Mouse (Mus musculus): ENCODE data around the gene Klc3. TPM values are rescaled to one million over a fixed set of nuclear protein-coding genes. Genes with fewer than 3 reads are reported as not detected.

The Klc3 gene
- total RNA-seq (2021) = 1 to 10 TPM; 2.4 to 4.1 TPM
- long read RNA-seq, experiment 1, partial matches to known transcripts = 1 of 2 reads
- long read RNA-seq, experiment 1, other reads (novel, unspliced or antisense) = 0 of 2 reads
- long read RNA-seq, experiment 2, partial matches to known transcripts = 2 of 7 reads
- long read RNA-seq, experiment 2, other reads (novel, unspliced or antisense) = 3 of 7 reads

- no peak for TF ChIP-seq CTCF (IDR thresholded peaks at IDR 0.05)
- intact Hi-C loops (cut with DNase I) = no loop called here
- no peak for DNase-seq (ENCODE audit: extremely low spot score in 1 of 2, low spot score in 2 of 2)
- Histone ChIP-seq H3K4me3 (peak within 1 kb of the TSS; percentile 50), H3K27ac (no peak within 1 kb of the TSS)
Measured at GRCm38 (mm10) chr7:19403731-19404296, at the start of gene Klc3. Gene Klc3, minus strand, starts transcription at chr7:19404104.

DNA sequence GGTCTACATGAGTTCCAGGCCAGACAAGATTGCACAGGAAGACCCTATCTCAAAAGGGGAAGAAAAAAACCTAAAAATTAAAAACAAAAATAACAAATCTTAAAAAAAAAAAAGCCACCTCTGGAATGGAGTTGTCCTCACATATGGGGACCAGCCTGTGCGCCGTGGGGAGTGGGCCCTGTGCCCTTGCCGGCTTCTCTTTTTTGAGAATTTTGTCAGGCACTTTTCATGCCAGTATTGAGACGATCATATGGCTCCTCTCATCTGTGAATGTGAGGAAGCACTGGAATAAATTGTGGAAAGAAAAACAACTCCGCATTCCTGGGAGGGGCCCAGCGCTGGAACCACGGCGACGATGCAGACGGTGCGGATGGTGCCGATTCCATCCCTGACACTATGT is 45.3 kb upstream of the Klc3 start:
- DNase-seq (ENCODE audit: extremely low spot score in 1 of 2, low spot score in 2 of 2) = no peak
- Histone ChIP-seq H3K27ac (no peak overlapping the region), H3K4me3 (no peak overlapping the region)
- intact Hi-C loops (cut with DNase I) = no loop called here
- no peak for TF ChIP-seq CTCF (IDR thresholded peaks at IDR 0.05)

DNA sequence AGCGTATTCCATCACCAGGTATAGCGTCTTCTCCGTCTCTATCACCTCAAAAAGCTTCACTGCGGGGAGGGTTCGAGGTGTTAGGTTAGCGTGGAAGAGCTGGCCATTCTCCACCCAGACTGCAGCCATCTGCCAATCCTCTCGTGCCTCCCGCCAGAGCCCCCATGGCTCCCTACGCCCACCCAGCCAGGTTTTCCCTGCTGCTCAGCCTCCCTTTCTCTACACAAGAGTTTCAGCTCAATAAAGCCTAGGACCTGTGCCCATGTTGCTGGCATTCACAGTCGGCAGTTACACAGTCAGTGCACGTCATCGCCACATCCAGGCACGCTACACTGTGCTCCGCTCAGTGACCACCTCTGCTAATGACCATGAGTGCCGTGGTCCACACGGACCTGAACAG is 43.8 kb upstream of the Klc3 start:
- H3K27ac ChIP-seq = no peak overlapping the region
- intact Hi-C loops (cut with DNase I) = no loop called here
- no peak for TF ChIP-seq CTCF (IDR thresholded peaks at IDR 0.05)
- no peak overlapping the region for H3K4me3 ChIP-seq
- DNase-seq (ENCODE audit: extremely low spot score in 1 of 2, low spot score in 2 of 2) = no peak

DNA sequence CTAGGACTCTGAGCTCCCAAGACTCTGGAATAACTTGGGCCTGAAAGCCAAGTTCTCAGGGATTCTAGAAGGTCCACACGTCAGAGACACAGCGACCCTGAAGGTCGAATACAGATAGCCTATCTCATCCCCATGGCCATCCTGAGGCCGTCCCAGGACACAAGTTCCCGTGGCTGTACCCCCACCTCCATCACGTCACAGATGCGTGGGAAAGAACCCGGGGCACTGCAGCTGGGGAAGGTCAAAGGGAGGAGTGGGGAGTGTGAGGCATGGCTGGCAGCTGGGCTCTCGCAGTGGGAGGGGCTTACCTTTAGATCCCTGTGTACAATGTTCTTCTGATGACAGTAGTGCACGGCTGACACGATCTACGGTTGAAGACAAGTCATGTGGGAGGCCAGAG is 40.9 kb upstream of the Klc3 start:
- Histone ChIP-seq H3K27ac (no peak overlapping the region), H3K4me3 (no peak overlapping the region)

GRCm38 (mm10) chr7:19443344-19443743 is 39.4 kb upstream of the Klc3 start:
- intact Hi-C loops (cut with DNase I) = no loop called here
- DNase-seq (ENCODE audit: extremely low spot score in 1 of 2, low spot score in 2 of 2) = peak; percentile 76 to 88
- Histone ChIP-seq H3K27ac (no peak overlapping the region), H3K4me3 (no peak overlapping the region)
- peak; percentile 97 for TF ChIP-seq CTCF (IDR thresholded peaks at IDR 0.05)

More for the DNA sequence above, 40.9 kb upstream of the Klc3 start:
- intact Hi-C loops (cut with DNase I) = no loop called here
- no peak for DNase-seq (ENCODE audit: extremely low spot score in 1 of 2, low spot score in 2 of 2)
- TF ChIP-seq CTCF (IDR thresholded peaks at IDR 0.05) = no peak

DNA sequence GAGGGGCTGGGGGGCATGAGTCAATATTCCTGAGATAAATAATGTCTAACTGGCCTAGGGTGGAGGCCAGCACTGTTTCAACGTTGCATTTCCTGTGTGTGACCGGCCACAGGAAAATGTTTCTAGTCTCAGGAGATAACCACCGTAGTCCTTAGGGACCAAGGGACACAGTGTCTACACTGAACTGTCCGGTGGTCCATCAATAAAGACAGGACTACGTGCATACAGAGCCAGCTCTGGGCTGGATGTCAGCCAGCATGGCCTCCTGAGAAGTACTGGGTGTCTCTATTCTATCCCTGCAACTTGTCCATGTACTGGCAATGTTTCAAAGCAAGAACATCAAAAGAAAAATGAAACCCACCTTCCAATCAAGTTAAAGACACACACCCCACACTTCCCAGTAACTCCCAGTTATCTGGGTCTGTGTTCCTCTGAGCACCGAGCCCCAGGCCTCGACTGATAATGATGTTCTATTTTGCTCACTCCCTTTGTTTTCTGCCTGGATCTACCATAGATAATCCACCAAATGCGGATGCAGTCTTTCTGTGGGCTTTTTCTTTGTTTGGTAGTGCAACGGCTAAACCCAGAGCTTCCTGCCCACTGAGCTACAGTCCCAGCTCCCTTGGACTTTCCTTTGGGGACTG is 37.7 kb upstream of the Klc3 start:
- no peak for DNase-seq (ENCODE audit: extremely low spot score in 1 of 2, low spot score in 2 of 2)
- H3K4me3 ChIP-seq = no peak overlapping the region
- TF ChIP-seq CTCF (IDR thresholded peaks at IDR 0.05) = no peak
- intact Hi-C loops (cut with DNase I) = no loop called here
- H3K27ac ChIP-seq = no peak overlapping the region

DNA sequence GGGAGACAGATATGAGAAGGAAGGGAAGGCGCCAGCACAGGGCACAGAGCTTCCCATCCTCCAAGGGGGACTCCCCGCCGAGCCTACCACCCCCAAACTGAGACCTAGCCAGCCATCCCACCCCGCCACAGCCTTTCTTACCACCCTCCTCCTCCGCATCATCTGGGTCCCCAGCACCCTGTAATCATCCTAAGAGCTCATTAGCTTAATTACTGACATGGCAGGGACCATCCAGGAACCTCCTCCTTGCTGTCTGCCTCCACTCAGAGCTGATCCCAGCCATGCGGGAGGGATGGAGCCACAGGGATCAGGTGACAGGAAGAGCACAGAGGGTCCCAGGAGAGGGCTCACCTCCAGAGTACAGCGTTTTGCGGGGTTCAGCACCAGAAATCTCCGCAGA is 33.1 kb upstream of the Klc3 start:
- no peak for TF ChIP-seq CTCF (IDR thresholded peaks at IDR 0.05)
- no peak for DNase-seq (ENCODE audit: extremely low spot score in 1 of 2, low spot score in 2 of 2)
- Histone ChIP-seq H3K4me3 (no peak overlapping the region), H3K27ac (no peak overlapping the region)
- intact Hi-C loops (cut with DNase I) = no loop called here

GRCm38 (mm10) chr7:19436276-19436675 is 32.4 kb upstream of the Klc3 start:
- intact Hi-C loops (cut with DNase I) = no loop called here
- no peak for TF ChIP-seq CTCF (IDR thresholded peaks at IDR 0.05)
- no peak for DNase-seq (ENCODE audit: extremely low spot score in 1 of 2, low spot score in 2 of 2)
- H3K27ac ChIP-seq = no peak overlapping the region
- no peak overlapping the region for H3K4me3 ChIP-seq

DNA sequence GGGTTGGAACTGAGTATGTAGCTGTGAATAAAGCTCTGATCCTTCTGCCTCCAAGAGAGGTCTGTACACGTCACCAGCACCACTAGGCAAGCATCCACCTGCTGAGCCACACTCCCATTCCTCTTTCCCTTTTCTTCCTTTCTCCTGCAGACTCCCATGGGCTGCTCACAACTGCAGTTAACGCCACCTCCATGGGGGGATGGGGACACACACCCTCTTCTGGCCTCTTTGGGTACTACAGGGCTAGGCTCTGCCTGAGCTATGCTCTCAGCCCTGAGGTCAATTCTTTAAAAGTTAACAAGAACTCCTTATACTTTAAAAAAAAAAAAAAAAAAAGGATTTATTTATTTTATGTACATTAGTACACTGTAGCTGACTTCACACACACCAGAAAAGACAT is 28.6 kb upstream of the Klc3 start:
- DNase-seq (ENCODE audit: extremely low spot score in 1 of 2, low spot score in 2 of 2) = no peak
- no peak overlapping the region for H3K4me3 ChIP-seq
- no peak overlapping the region for H3K27ac ChIP-seq
- peak; percentile 33 for TF ChIP-seq CTCF (IDR thresholded peaks at IDR 0.05)
- intact Hi-C loops (cut with DNase I) = no loop called here

DNA sequence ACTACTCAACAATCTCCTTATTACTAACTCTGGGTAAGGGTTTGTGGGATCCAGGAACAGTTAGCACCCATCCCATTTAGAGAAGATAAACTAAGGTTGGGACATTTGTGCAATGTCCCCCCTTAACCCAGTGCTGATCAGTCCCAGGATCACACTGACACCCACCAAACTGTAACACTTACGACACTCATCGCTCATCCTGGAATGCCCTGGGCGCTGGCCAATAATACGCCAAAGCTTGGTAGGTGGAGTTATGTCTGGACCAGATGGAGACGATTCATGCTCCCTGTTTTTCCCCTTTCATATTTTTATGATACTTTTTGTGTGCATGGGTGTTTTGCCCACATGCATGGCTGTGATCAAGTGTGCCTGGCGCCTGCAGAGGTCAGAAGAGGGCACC is 26.5 kb upstream of the Klc3 start:
- intact Hi-C loops (cut with DNase I) = no loop called here
- no peak overlapping the region for H3K27ac ChIP-seq
- H3K4me3 ChIP-seq = no peak overlapping the region
- no peak for DNase-seq (ENCODE audit: extremely low spot score in 1 of 2, low spot score in 2 of 2)
- TF ChIP-seq CTCF (IDR thresholded peaks at IDR 0.05) = no peak

- no peak overlapping the region for H3K4me3 ChIP-seq
- TF ChIP-seq CTCF (IDR thresholded peaks at IDR 0.05) = no peak
- intact Hi-C loops (cut with DNase I) = no loop called here
- H3K27ac ChIP-seq = no peak overlapping the region
- DNase-seq (ENCODE audit: extremely low spot score in 1 of 2, low spot score in 2 of 2) = no peak
Measured at GRCm38 (mm10) chr7:19429726-19430125, 25.8 kb upstream of the Klc3 start.

- no peak for DNase-seq (ENCODE audit: extremely low spot score in 1 of 2, low spot score in 2 of 2)
- intact Hi-C loops (cut with DNase I) = no loop called here
Measured at GRCm38 (mm10) chr7:19427999-19428650, 24.2 kb upstream of the Klc3 start.

More at GRCm38 (mm10) chr7:19427999-19428650, 24.2 kb upstream of the Klc3 start:
- Histone ChIP-seq H3K4me3 (no peak overlapping the region), H3K27ac (no peak overlapping the region; the same call in 1 of the 2 replicates)
- TF ChIP-seq CTCF (IDR thresholded peaks at IDR 0.05) = no peak

All from left cerebral cortex, adult 2 months (tissue).